ENCODE assay signal across 8 mouse cellular contexts in genomic region chr13:46725227-46725626, GRCm38 (mm10). TPM values are rescaled to one million over a fixed set of nuclear protein-coding genes. Genes with fewer than 3 reads are reported as not detected.
DNase-seq lines count a peak whose midpoint lies in the region; ATAC-seq and TF ChIP-seq lines count a peak whose summit lies in the region.

No protein-coding gene starts in this region.

- H3K27me3 ChIP-seq in lung, embryonic 15.5 days, result no peaks in the 10 kb centered on the region
- H3K27me3 ChIP-seq in hindbrain, embryonic 12.5 days, result no peaks in the 10 kb centered on the region
- H3K27me3 ChIP-seq in midbrain, embryonic 12.5 days, result no peaks in the 10 kb centered on the region

- DNase-seq in lung, postnatal 14 days, result no peak
- DNase-seq in right cerebral cortex, postnatal 4 days, result no peak
- DNase-seq in left cerebral cortex, adult 9 months (ENCODE audit: low spot score in 2 of 2), result no peak
- no peak for DNase-seq in frontal cortex, postnatal 36 days (ENCODE audit: low spot score in 2 of 2)

- no peak overlapping the region for H3K9ac ChIP-seq in lung, embryonic 15.5 days
- no peak overlapping the region for H3K9ac ChIP-seq in hindbrain, embryonic 12.5 days
- no peak overlapping the region for H3K9ac ChIP-seq in midbrain, embryonic 12.5 days (replicated peaks)

- H3K27ac ChIP-seq in lung, embryonic 15.5 days, result no peak overlapping the region
- H3K27ac ChIP-seq in bone marrow, adult 2 months (ENCODE audit: control insufficient read depth, insufficient read depth, low read depth, low read length, poor library complexity), result no peak overlapping the region; the same call in 1 of the 2 replicates
- H3K27ac ChIP-seq in hindbrain, embryonic 12.5 days, result no peak overlapping the region
- H3K27ac ChIP-seq in midbrain, embryonic 12.5 days (replicated peaks), result no peak overlapping the region

- H3K9me3 ChIP-seq in lung, embryonic 15.5 days, result no peaks in the 10 kb centered on the region
- H3K9me3 ChIP-seq in hindbrain, embryonic 12.5 days (replicated peaks), result no peaks in the 10 kb centered on the region
- H3K9me3 ChIP-seq in midbrain, embryonic 12.5 days, result no peaks in the 10 kb centered on the region

- H3K4me2 ChIP-seq in lung, embryonic 15.5 days, result peak overlapping the region; percentile 66
- H3K4me2 ChIP-seq in hindbrain, embryonic 12.5 days (replicated peaks), result peak overlapping the region; percentile 80
- H3K4me2 ChIP-seq in midbrain, embryonic 12.5 days (replicated peaks), result peak overlapping the region; percentile 72

- TF ChIP-seq CTCF in bone marrow, adult 2 months (IDR thresholded peaks at IDR 0.05; ENCODE audit: control insufficient read depth, insufficient read depth, low read length), result no peak

- 24% methylated on average over 2 of the region's 2 CpGs for WGBS in lung, embryonic 15.5 days
- WGBS in bone marrow, adult 2 months, result 4% methylated on average over 2 of the region's 2 CpGs
- WGBS in hindbrain, embryonic 12.5 days, result 48% methylated on average over 2 of the region's 2 CpGs
- WGBS in midbrain, embryonic 12.5 days, result 29% methylated on average over 2 of the region's 2 CpGs

- no peak for ATAC-seq in lung, embryonic 15.5 days (ENCODE audit: borderline replicate concordance, extremely low read depth, low FRiP score, low TSS enrichment)
- ATAC-seq in hindbrain, embryonic 12.5 days (ENCODE audit: low FRiP score), result no peak
- ATAC-seq in midbrain, embryonic 12.5 days (ENCODE audit: low FRiP score, low read depth), result no peak

- TF ChIP-seq POLR2A in bone marrow, adult 2 months (IDR thresholded peaks at IDR 0.05; ENCODE audit: borderline replicate concordance, control insufficient read depth, low read depth, low read length), result no peak

- 0 out of 2 replicates have a peak overlapping the region, but pooled peaks have one; percentile 6 for H3K4me3 ChIP-seq in lung, embryonic 15.5 days
- peak overlapping the region; percentile 37 for H3K4me3 ChIP-seq in bone marrow, adult 2 months (replicated peaks; ENCODE audit: control insufficient read depth, low read depth, low read length)
- H3K4me3 ChIP-seq in hindbrain, embryonic 12.5 days, result no peak overlapping the region
- peak overlapping the region; percentile 9; the same call in 1 of the 2 replicates for H3K4me3 ChIP-seq in midbrain, embryonic 12.5 days

- peaks cover 22% of the 10 kb centered on the region for H3K4me1 ChIP-seq in lung, embryonic 15.5 days
- peaks cover 1% of the 10 kb centered on the region; the same call in 1 of the 2 replicates for H3K4me1 ChIP-seq in bone marrow, adult 2 months (ENCODE audit: control insufficient read depth, insufficient read depth, low read length)
- peaks cover 15% of the 10 kb centered on the region for H3K4me1 ChIP-seq in hindbrain, embryonic 12.5 days
- peaks cover 10% of the 10 kb centered on the region for H3K4me1 ChIP-seq in midbrain, embryonic 12.5 days

- no peaks in the 10 kb centered on the region for H3K36me3 ChIP-seq in lung, embryonic 15.5 days
- no peaks in the 10 kb centered on the region for H3K36me3 ChIP-seq in hindbrain, embryonic 12.5 days
- no peaks in the 10 kb centered on the region for H3K36me3 ChIP-seq in midbrain, embryonic 12.5 days

RNA-seq across cellular contexts. Expression of gene Nup153, which starts 2.5 kb away (rescaled TPM):
- 24.0 and 25.6 TPM in 2 replicates for polyA plus RNA-seq in lung, embryonic 15.5 days (2015; fragmentation: Nextera tagmentation; extraction: Ambion mirVana)
- 26.7 and 46.7 TPM in 2 replicates for polyA plus RNA-seq in bone marrow, adult 2 months (2011; ENCODE audit: insufficient read depth, insufficient read length, low replicate concordance, missing spikeins)
- 40.5 and 40.6 TPM in 2 replicates for polyA plus RNA-seq in hindbrain, embryonic 12.5 days (2016; fragmentation: Nextera tagmentation; extraction: Ambion mirVana)
- 40.7 and 47.5 TPM in 2 replicates for polyA plus RNA-seq in midbrain, embryonic 12.5 days (2016; fragmentation: Nextera tagmentation; extraction: Ambion mirVana)

RNA-seq across cellular contexts. Expression of gene Fam8a1, which starts 55.9 kb away (rescaled TPM):
- polyA plus RNA-seq in lung, embryonic 15.5 days (2015; fragmentation: Nextera tagmentation; extraction: Ambion mirVana), result 8.4 and 10.2 TPM in 2 replicates
- 4.7 and 7.4 TPM in 2 replicates for polyA plus RNA-seq in bone marrow, adult 2 months (2011; ENCODE audit: insufficient read depth, insufficient read length, low replicate concordance, missing spikeins)
- polyA plus RNA-seq in hindbrain, embryonic 12.5 days (2016; fragmentation: Nextera tagmentation; extraction: Ambion mirVana), result 22.9 and 24.9 TPM in 2 replicates
- 19.9 and 25.1 TPM in 2 replicates for polyA plus RNA-seq in midbrain, embryonic 12.5 days (2016; fragmentation: Nextera tagmentation; extraction: Ambion mirVana)
